Mouse (Mus musculus) hematopoietic stem cell, adult 5-6 weeks (primary cell): ENCODE data around the gene Ppp1cc. TPM values are rescaled to one million over a fixed set of nuclear protein-coding genes. Genes with fewer than 3 reads are reported as not detected.
A peak's percentile ranks its signal among the peaks of the same experiment; 100 is the strongest.
"Not testable (repeated sequence)": the region's sequence is repeated elsewhere in the genome, so short reads cannot be mapped to it uniquely, and the experiment has no call there.

Experiments
- ATAC-seq, 2 experiments: fragments of 125-278 bp in 1 of 2; replicated peaks in 1 of 2; 2 replicates each; pipeline ENCODE4 v1.8.0; 2016 to 2017; ENCODE audit warnings: inconsistent platforms in 2 of 2, mild to moderate bottlenecking in 2 of 2, moderate number of reproducible peaks in 2 of 2, low read depth in 1 of 2, moderate TSS enrichment in 1 of 2; ENCODE audit not compliant: low FRiP score in 2 of 2, poor library complexity in 2 of 2, severe bottlenecking in 2 of 2, insufficient read depth in 1 of 2, low TSS enrichment in 1 of 2
- total RNA-seq: library from RNA; stranded (forward); fragments of 172-1452, 232-1000 nt; gene quantifications from 2 replicates; pipeline ENCODE4 v1.2.3, GENCODE M21; 2017

Gene Ppp1cc
- total RNA-seq, 1 experiment from 2014 or later = 202 TPM

DNA sequence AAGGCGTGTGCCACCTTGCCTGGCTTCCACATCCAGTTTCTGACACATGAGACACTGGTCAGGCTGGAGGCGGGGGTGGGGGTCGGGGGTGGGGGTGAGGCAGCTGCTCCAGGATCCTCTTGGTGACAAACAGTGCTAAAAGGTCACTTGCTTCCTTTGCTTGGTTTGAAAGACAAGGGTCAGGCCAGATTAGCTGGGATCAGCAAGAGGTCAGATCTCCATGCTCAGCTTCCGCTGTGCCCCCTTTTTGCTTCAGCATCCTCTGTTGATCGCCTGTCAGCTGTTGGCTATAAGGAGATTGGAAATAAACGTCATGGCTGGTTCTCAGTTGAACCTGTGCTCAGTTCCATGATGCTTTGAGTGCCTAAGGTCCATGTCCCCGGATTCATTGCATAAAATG, 32.4 kb downstream of the Ppp1cc start:
- ATAC-seq = no peak

DNA sequence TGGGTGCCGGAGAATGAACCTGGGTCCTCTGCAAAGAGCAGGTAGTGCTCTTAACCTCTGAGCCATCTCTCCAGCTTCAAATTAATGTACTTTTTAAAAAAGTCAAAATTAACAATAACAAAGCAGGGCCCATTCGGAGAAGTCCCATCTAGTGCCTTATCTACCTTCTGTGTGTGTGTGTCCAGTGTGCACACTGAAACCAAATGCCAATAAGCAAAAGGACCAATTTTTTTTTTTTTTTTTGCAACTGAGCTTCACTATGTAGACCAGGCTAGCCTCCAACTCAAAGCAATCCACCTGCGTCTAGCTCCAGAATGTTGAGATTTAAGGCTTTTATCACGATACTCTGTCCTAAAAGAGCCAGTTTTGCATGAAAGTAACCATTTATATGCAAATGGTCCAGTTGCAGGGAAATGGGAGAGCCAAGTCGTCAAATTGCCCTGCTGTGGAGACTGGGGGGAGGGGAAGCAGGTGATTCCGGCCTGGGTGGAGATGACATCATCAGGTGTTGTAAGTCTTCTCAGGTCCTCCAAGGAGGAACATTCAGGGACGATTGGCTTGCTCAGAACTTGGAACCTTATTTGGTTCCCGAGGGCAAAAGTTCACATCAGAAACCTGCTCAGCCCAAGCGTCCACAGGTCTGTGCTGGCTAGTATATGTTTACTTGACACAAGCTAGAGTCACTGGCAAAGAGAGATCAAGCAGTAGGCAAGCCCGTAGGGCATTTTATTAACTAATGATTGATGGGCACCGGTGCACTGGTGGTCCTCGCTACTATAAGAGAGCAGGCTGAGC, 33.4 kb downstream of the Ppp1cc start:
- no peak for ATAC-seq

- ATAC-seq = no peak
Observed at GRCm38 (mm10) chr5:122192347-122192746, 34.3 kb downstream of the Ppp1cc start.

DNA sequence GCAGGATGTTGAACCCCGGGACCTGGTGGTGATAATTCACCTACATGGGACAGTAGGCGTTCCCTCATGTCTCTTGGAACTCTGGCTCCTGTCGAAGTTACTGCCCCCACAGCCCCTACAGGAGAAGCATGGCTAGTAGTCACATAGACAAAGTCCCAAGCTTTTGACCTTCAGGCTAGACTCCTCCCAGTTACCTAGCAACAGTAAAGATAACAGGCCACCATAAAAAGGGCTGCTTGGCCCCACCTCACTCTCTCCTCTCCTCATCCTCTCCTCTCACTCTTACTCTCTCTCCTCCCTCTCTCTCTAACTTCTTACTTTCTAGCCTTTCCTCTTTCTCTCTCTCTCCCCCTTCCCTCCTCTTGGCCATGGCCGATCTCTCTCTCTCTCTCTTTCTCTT, 42.8 kb downstream of the Ppp1cc start:
- no peak for ATAC-seq

DNA sequence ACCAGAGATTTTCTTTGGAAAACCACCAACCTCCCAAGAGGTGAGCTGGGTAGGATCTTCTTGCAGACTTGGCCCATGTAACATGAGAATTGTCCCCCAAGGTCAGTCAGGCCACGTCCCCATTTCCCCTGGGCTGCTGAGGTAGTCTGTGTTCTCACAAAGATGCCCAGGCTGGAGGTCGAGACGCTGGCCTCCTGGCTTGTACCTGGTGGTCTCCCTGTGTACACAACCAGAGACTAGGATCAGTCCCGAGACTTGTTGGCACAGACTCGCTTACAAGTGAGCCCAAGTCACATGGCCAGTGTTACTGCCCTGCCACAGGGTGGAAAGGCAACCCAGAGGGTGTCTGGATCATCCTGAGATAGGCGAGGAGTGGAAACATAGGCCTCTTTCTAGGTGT, 43.8 kb downstream of the Ppp1cc start:
- no peak for ATAC-seq

DNA sequence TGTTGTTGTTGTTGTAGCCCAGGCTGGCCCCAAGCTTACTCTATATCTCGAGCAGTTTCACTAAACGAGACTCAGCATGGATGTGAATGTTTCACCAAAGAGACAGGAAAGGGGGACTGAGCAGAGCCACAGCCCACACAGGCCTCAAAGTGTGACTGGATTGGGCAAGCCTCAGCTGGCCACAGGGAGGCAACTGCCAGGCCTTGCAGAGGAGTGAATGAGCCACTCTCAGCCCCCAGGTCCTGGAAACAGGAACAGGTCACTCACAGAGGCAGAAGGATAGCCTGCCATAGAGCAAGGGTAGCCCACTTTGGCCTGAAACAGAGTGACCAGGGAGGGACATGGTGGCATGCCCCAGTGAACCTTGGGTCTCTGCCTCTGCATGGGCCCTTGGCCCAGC, 46.1 kb downstream of the Ppp1cc start:
- peak; percentile 27 to 43; a peak in 1 of 4 replicates for ATAC-seq

GRCm38 (mm10) chr5:122206475-122206874, 48.4 kb downstream of the Ppp1cc start, which contains the start of gene Hvcn1:
Gene Hvcn1 (plus strand): TSS chr5:122206804.
- ATAC-seq = no peak

- no peak for ATAC-seq
Observed at GRCm38 (mm10) chr5:122208909-122209308, 50.8 kb downstream of the Ppp1cc start.

DNA sequence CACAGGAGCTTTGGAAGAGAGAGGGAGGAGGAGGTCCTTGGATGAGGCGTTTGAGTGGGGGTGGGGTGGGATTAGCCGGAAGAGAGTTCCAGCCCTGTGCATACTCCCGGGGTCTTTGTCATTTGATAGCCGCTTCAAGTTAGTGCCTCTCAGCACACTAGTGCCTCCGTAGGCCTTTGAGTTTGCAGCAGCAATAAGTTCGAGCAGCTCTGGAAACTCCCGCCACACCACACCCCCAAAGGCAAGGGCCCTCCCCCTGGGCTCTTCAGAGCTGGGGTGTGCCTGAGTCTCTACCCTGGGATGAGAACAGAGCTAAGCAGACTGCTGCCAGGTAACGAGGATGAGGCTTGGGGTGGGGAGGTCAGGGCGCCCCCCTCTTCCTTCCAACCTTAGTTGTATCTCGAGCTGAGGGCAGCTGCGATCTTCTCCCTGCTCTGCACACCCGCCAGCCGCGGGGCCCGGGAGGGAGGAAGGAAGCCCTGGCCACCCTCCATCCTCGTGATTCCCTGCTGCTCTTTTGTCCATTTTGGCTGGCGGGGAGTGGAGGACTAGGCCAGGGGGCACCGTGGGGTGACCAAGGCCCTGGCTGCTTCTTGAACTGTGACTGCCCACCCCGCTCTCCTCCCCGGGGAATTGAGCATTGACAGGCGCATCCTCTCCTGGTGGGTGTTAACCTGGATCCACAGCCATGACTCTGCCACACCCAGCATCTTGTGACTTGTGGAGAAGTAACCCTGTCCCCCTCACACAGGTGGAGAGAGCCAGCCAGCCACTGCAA, 51.7 kb downstream of the Ppp1cc start:
- ATAC-seq = peak; percentile 40 to 63

GRCm38 (mm10) chr5:122210890-122211289, 52.8 kb downstream of the Ppp1cc start:
- ATAC-seq = peak in 1 of 2 experiments; percentile 37; a peak in 1 of 4 replicates

DNA sequence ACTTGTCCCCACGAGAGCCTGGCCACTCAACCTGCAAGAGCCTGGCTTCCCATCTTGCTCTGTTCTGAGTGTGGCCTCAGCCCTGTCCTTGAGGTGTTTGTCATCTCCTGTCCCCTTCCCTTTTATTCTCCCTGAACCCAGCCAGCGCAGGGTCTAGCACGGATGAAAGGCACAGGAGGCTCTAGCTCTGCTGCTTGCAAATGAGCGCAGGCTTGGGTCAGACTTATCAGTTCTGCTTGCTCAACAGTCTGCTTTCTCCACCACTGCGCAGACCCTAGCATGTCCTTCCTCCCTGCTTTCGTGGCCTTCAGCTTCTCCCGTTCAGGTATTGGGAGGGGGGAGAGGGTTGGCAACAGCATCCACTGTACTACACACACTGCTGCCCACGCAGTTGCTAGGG, 54.0 kb downstream of the Ppp1cc start:
- ATAC-seq = no peak

DNA sequence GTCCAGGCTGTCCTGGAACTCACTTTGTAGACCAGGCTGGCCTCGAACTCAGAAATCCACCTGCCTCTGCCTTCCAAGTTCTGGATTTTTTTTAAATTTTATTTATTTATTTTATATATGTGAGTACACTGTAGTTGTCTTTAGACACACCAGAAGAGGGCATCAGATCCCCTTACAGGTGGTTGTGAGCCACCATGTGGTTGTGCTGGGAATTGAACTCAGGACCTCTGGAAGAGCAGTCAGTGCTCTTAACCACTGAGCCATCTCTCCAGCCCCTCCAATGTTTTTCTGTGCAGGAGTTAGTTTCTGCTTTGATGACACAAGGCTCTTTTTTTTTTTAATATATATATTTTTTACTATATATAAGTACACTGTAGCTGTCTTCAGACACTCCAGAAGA, 54.7 kb downstream of the Ppp1cc start:
- not testable (repeated sequence) for ATAC-seq

GRCm38 (mm10) chr5:122213861-122214260, 55.8 kb downstream of the Ppp1cc start:
- ATAC-seq = no peak

DNA sequence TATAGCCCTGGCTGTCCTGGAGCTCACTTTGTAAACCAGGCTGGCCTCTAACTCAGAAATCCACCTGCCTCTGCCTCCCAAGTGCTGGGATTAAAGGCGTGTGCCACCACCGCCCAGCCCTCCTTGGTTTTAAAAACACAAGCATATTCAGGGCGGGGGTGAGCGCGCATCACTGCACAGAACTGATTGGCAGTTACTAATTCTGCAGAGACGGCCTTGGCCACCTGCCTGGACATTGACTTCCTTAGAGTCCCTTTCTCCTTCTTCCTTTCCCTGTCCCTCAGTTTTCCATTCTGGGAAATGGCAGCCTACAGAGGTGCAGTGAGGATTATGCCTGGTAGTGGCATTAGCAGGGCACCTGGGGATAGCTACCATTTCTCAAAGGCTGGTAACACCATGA, 59.6 kb downstream of the Ppp1cc start:
- no peak for ATAC-seq

DNA sequence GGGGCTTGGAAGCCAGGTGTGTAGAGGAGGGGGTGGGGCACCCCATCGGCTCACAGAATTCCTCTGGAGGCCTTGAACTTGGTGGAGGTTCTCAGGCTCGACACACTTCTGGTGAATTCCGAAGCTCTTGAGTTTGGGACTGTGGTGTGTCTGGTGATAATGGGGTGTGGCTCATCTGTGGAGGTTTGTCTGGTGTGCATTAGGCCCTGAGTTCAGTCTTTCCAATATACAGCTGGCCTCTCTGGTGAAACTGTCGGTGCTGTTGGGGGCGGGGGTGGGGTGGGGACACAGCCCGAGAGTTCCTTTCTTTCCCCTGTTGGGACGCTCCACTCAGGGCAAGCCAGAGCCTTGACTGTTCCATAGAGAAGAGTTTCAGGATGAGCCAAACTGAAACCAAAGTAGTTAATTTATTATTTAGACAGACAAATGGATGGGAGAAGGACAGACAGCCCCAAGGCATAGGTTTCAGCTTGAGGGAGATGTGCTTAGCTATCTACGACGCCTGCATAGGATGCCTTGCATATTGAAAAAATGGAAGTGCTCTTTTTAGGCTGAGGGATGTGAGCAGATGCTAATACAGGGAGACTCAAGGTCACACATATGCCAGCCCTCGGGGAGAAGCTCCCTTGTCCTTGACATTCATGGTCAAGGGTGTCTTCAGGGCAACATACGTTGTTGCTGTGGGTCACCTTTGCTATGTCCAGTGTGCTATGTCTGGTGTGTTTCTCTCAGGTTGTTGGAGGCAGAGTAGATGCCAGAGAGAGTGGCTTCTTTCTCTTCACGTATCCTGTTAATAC, 60.2 kb downstream of the Ppp1cc start:
- ATAC-seq = no peak

DNA sequence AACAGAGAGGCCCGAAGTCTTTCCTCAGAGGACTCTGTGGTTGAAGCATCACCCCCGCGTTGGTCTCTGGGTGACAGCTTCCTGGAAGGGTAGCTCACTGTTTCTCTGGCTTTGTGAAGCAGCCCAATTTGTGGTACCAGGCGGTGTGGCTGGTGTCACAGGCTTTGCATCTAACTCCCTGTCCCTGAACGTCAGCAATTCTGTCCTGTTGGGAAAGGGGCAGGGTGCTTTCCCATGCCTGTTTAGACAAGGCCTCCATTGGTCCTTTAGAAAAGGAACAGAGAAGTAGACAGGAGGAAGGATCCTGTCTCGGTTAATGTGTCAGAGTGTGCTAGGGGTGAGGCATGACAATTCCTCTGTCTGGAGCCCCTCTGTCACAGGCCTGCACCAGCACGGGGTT, 60.9 kb downstream of the Ppp1cc start:
- ATAC-seq = no peak

DNA sequence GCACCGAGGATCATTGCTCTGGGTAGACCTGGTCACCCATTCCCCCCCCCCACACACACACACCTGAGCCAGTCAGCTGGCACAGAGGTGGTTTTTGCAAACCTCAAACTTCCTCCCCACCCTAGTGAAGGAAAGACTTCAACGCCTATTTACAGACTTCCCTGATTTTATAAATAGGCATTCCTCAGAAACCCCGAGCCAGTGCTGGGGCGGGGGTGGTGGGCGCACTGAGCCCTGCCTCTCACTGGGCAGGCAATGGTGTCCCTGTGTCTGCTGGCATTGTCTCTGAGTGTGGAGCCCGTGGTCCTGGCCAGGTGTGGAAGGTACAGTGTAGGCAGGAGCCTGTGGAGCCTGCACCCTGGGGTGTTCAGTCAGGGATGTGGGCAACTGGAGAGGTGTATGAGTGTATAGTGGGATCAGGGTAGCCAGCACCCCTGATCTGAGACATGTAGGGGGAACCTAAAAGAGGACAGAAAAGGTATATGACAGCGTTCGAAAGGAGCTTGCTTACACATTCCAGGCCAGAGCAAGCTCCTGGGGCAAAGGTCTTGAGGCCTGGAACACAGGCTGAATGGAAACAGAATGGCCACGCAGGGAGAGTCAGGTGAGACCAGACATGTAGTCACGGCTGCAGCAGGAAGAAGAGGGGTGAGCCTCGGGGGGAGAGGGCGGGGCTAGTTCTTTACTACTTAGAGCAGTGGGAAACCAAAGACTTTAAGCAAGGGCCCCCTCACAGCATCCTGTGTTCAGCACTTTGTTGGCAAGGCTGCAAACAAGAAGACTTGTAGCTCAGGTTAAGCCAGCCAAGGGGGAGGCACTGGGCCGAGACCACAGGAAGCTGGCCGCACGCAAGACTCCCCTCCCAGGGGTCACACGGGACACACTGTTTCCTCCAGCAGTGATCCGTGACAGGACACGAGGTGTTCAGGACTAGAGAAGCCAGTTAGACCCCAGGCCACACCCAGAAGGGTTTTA, 61.9 kb downstream of the Ppp1cc start:
- peak; percentile 70 to 81 for ATAC-seq
